Mouse (Mus musculus): Measurements from ENCODE around the gene Ccdc185.

Ccdc185 gene

DNA sequence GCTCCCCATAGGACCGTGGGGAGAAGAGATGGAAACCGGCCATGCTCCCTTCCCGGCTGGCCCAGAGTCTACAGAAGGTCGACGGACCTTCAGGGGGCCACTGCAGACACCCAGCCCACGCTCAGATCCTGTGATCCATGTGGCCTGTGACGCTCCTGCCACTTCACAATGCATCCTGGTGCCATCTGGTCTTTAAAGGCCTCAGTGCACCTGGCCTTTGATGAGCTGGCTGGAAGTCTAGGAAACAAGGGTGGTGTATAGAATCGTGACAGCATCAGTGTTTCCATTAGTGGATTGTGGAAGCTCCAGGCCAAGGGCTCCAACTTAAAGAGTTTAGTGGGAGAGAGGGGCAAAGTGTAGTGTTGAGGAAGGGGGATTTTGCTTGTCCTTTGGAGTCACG is at the start of gene Ccdc185:
Gene Ccdc185, minus strand, starts transcription at position 101 of the 400 bp plus-strand sequence.
- no peak for DNase-seq (ENCODE audit: low spot score)

DNA sequence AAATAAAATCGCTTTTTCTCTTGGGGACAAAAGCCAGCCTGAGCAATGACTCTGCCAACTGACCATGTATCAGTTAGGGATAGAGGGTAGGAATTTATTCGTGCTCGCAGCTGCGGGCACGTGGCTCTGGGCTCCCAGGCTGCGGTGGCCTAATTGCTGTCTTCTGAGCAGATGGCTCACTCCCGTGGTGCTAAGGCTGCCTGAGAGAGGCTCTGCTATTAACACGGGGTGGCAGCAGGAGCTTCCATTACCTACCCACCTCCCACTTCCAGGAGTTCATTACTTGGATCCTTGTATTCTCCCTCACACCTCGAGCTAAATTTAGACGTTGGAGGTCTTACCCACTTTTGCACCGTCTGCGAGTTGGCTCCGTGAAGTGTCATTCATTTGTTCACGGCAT is 48.1 kb upstream of the Ccdc185 start:
- no peak for DNase-seq (ENCODE audit: low spot score)

DNA sequence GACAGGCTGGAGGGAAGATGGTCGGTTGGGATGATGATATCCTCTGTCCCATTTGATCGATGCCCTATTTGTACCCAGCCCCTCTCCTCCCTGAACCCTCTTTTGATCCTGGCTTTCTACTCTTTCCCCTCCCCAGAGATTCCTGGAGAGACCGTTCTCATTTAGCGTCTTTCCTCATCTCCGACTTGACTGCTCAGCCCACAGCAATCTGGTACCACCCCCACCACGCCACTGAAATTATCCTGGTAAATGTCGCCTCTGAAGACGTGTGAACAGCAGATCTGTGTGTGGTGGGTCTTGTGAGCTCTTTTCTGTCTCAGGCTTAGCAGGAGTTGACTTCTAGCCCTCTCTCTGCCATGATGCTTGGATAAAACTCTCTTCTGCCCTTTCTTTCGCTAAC is 45.6 kb upstream of the Ccdc185 start:
- no peak for DNase-seq (ENCODE audit: low spot score)

DNA sequence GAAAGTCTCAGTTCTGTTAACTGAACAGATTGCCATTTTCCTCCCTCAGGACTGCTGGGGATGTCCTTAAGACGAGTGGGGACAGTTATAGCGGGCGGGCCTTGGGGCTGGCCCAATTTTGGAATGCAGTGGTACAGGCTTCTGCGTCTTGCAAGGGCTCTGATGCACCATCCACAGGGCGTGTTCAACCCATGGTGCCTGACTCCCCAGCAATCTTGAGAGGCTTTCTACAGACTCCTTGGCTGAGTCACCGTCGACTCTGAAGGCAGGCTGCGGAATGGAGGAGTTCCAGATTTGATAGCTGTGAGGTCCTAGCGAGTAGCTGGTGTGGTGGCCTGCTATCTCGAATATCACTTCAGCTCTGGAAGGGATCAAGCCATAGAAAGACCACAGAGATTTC is 45.2 kb upstream of the Ccdc185 start:
- DNase-seq (ENCODE audit: low spot score), result no peak

DNA sequence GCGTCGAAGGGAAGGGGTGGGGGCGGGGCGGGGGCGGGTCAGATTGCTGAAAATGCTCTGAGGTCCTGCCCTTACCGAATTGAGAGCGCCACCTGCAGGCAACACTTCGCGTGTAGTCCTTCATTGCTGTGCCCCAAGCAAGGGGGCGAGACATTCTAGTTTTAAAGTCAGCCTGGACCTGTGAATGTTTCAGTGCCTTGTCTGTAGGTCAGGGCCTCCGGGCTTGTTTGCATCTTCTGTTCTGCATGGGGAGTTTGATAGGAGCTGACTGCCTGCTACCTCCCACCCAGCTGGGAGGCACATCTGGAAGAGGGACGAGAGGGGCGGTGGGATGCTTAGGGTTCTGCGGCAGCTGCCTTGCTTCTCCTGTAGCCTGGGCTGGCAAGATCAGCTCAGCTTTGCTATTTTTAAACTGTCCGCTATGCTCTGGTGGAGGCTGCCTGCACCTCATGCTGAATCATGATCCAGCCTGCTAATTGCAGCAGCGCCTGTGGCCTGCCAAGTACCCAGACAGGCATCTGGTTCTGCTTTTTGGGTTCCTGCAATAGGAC is 43.6 kb upstream of the Ccdc185 start:
- no peak for DNase-seq (ENCODE audit: low spot score)

DNA sequence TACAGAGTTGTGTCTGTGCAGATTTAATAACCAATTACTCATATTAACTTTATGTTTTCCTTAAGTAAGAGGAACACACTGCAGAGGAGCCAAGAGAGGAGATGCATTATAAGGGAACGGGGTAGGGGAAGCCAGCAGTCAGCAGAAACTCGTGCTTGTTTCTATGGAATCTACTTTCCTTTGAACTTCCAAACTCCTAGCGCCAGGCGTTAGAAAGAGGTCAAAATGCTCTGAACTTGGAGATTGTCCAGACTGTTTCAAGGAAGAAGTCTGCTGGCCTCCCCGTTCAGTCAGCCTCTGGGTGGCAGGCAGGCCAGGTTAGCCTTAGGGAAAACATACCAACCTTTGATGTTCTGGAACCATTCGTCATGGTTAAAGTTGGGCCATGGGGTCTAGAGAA is 39.9 kb upstream of the Ccdc185 start:
- no peak for DNase-seq (ENCODE audit: low spot score)

DNA sequence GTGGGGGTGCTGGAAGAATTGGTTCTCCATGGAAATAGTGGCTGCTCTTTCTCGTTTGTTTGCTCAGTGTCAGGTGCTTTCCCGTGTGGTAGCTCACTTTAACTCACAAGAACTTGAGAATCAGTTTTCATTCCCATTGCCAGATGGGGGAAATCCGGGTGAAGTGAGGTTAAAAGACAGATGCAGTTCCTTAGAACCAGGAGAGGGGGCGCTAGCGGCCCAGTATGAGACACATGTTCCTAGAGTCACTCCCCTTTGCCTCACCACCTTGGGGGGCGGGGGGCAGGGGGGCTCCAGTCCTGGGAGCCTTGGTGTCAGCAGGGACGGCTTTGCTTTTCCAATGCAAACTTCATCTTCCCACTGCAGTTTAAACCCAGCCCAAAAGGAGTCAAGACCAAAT is 38.0 kb upstream of the Ccdc185 start:
- no peak for DNase-seq (ENCODE audit: low spot score)

DNA sequence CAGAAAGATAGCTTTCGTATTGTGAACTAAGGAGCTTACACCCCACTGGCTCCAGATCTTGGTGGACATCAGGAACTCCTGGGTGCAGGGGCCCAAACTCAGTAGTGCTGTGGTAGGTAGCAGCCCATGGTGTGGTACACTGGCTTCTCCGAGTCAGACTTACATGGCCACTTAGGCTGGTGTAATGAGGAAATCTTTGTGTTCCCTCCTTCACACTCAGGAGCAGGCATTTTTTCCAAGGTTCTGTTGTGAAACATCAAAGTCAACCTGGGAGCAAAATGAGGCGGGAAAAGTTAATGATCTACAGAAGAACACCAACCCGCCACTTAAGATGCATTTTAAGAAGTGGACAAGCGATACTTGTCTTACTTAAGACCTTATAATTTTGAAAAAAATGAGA is 36.5 kb upstream of the Ccdc185 start:
- DNase-seq (ENCODE audit: low spot score), result no peak

DNA sequence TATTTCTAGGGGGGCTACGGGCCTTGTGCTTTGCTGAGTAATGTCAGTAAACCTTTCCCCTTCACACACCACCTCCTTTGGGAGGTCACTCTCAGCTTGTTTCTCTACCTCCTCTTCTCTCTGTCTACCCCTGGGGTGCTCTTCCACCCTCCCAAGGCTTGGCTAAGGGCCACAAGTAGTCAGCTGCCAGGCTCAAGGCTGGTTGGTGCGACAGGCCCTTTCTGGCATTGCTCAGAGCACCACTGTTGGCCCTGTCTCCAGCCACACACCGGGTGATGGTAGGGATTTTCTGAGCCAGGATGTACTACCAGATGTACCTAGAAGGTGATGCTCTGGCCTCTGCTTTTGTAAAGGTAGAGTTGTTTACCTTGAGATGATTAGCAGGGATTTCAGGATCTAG is 35.8 kb upstream of the Ccdc185 start:
- no peak for DNase-seq (ENCODE audit: low spot score)

DNA sequence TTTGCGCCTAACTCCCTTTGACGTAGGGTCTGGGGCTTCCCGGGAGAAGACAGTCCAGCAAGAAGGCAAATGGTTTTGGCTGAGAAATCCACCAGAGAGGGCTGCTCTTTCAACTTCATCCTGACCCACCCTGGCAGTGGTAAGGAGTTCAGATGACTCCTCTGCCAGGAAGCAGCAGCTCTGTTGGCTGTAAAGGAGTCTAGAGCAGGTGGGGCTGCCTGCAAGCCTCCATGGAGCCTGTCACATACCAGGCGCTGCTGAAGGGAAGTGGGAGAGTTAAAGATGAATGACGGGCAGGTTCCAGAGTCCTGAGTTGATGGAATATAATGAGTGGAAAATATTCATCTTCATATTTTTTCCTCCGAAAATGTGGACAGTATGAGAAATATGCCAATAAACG is 34.8 kb upstream of the Ccdc185 start:
- DNase-seq (ENCODE audit: low spot score), result no peak

DNA sequence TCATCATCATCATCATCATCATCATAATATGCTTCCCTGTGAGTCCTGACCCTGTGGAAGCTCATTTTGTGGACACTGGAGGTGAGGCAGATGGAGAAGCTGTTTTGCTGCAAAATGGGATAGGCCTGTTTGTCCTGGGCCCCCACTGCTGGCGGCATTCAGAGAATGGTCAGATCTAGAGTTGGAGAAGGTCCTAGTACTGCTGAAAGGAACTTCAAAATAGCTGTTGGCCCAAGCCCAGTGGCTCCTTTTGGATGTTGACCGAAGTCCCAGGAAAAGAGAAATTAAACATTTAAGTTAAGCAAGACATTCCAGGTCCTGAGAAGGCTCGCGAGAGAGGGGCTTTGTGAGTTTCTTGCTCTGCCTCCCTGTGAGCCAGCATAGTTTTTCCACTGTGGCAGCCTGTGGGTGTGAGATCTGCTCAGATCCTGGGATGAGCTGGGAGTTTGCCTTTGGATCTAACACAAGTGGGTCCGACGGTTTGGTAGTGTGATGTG is 30.1 kb upstream of the Ccdc185 start:
- DNase-seq (ENCODE audit: low spot score), result no peak

DNA sequence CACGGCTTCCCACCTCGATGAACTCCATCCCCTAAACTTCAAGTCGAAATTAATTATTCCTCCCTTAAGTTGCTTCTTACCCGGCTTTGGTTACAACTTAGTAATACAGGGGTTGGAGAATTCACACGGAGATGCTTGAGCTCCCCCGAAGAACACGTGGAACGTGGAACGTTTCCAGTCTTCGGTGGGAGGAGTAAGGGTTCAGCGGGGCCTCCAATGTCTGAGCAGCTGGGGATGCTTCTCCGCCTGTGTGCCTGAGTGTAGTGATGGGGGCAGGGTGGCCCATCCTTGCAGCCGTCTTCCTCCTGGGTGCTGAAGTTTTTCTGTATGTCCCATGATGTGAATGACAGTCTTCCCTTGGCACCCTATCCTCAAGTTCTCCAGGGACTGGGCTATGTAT is 29.2 kb upstream of the Ccdc185 start:
- no peak for DNase-seq (ENCODE audit: low spot score)

DNA sequence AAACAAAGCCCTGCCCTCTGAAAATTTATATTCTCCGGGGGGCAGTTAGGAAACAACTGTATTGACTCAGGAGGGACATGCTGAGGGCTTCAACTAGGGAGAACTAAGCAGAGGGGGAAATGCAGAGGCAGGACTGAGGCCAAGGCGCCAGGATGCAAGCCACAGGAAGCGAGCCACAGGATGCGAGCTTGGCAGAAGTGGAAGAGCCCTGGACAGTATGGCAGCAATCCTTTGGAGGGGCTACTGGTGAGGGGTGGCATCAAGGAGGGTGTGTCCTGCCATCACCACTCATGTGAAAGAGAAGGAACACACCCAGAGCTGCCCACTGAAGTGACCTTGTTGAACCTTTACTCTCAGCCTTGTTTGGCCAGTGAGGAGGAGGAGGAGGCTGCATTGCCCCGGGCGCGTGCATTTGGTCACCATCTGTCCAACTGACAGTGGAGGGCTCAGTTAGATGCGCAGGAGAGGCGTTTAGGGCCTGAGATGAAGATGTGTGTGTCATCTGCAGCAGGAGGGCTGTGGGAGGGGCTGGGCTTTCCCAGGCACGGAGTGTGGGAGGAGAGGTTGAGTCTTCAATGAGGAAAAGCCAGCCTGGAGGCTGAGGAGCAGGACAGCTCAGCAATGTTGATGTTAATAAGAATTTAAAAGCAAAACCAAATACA is 27.9 kb upstream of the Ccdc185 start:
- no peak for DNase-seq (ENCODE audit: low spot score)

DNA sequence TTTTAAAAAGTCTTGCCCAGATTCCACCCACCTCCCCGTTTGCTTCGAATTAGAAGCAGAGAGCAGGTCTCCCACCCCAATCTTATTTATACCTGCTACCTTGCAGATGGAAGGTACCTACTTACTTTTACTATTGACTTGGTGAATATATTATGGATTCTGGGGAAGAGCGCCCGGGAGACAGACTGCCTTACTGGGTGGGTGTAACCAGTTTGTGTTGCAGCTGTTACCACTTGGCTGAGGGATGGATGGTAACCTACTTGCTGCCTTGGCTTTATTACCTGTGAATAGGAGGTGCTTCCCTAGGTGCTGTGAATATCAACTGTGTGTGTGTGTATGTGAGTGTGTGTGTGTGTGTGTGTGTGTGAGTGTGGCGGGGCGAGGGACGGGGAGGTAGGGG is 26.6 kb upstream of the Ccdc185 start:
- no peak for DNase-seq (ENCODE audit: low spot score)

DNA sequence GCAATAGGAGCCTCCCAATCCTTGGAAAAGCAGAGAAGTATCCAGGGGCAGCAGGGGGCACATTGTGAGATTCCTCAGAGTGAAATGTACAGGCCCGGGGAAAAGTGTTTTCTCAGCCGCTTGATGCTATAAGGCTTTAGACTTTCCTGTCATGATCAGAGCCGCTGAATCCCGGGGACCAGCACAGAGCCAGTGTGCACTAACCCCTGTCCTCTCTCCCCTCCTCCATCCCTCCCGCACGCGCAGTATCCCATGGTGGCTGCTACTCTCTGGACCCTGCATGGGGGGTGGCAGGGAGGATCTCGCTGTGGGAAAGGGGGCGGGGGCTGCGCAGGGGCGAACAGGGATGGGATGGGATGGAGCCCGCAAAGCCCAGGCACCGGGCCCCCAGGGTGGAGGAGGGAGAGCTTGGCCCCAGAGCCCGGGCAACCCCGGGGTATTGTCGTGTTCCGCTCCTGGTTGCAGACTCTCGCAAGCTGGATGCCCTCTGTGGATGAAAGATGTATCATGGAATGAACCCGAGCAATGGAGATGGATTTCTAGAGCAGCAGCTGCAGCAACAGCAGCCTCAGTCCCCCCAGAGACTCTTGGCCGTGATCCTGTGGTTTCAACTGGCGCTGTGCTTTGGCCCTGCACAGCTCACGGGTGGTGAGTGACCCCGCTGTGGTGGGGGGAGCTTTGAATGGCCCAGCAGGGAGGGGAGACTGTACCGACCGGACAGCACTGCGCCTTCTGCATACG is 15.7 kb upstream of the Ccdc185 start:
- DNase-seq (ENCODE audit: low spot score), result no peak

DNA sequence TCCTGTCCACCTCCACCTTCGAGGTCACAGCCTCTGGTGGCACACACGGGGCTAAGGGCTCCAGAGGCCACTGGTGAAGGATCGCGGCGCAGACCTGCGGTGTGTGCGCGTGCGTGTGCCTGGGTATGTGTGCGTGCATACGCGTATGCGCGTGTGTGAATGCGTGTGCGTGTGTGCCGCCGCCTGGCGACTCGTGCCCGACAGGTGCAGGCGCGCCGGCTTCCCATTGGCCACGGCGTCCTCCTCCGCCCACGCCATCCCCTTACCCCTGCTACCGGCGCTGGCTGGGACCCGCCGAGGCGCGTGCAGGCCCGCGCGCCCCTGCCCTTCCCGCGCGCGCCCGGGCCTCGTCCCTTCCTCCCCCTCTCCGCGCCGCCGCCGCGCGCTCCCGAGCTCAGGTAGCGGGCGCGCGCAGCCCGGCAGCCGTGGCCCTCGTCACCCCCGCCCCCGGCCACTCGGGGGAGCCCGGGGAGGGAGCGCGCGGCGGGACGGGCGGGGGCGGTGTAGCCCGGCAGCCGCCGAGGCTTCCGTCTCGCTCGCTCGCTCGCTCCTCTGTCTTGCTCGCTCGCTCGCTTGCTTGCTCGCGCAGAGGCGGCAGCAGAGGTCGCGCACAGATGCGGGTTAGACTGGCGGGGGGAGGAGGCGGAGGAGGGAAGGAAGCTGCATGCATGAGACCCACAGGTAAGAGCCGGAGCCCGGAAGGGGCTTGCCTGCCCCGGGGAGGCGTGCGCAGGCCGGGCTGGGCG is 14.9 kb upstream of the Ccdc185 start, which contains the start of gene Susd4:
Gene Susd4, plus strand, starts transcription at position 145 of the 746 bp plus-strand sequence.
- DNase-seq (ENCODE audit: low spot score), result no peak

DNA sequence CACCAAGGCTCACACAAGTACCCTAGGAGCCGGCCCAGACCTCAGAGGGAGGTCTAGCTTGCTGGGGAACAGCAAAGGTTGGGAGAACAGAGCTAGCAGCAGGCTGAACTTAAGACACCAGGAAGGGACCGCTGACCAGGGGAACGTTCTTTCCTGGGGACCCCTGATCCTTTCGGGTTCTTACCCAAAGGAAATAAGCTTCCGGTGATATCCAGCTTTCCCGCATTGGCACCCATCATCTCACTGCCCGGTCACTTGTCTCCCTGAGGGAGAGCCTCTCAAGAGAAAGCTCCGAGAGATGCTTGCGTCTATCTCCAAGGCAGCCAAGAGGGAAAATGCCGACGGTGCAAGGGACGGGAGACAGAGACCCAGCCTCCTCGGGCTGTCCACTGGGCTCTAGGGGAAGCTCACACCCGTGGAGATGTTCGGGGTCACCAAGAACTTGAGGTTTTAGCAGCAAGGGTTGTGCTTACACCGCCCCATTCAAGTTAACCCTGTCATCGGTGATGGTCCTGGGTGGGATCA is 14.3 kb upstream of the Ccdc185 start:
- DNase-seq (ENCODE audit: low spot score), result no peak

DNA sequence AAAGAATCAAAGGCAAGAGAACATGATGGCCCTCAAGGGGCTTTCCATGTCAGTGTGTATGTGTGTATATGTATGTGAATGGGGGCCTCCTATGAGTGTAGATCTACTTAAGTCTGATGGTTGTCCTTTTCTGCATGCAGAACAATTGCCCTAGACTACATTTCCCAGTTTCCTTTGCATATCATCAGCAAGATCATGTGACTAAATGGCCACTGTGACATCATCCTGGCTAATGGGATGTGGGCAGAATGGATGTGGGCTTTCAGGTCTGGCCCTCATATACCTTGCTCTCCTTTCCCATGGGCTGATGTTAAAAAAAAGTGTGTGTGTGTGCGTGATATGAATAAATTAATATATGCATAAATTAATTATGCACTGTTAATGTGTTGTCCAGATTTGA is 9.8 kb upstream of the Ccdc185 start:
- no peak for DNase-seq (ENCODE audit: low spot score)

DNA sequence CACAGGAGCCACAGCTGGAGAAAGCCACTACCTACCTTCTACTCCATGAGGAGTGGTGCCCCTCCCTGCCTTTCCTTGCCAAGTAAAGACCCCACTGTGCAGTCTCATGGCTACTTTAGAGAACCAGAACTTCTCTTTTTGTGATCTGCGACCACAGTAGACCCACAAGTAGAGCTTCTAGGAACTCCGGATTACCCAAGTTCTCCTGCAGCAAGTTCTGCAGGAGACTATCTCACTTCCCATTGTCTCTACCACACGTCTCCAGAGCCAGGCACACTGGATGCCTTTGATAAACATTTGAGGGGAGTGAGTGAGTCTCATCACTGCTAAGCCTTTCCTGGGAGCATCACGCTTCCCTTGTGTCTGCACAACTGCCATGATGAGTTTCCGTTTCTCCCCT is 5.9 kb upstream of the Ccdc185 start:
- DNase-seq (ENCODE audit: low spot score), result no peak

DNA sequence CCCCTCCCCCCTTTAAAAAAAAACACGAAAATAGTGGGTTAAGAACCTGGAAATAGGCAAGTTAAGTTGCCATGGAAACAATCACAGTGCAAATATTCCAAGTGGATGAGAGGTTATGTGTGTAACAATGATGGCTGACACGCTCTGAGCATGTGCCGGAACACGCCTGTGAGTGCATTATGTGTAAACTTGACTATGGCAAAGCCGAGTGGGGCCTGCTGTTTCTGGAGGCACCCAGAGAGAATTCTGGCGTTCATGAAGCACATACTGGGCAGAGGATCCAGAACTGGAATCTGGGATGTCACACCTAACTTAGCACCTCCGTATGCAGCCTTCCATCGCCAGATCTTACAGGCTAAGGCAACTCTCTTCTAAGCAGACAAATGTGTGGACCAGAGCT is 4.7 kb upstream of the Ccdc185 start:
- no peak for DNase-seq (ENCODE audit: low spot score)

DNA sequence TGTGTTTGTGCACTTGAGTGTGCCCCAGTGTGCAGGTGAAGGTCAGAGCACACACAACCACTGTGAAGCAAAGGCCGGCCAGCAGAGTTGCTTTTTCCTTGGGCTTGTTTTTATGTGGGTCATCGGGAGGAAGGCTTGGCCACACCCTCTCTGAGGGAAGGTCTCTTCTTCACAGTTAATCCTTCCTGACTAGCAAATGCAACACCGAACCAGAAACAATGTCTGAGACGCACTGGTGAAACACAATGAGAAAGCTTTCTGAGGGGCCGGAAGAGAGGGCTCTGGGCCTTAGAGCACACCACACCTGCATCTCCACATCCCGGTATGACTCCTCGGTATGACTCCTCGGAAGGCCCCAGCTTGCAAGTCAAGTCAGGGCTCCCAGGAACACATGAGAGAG is 2.3 kb upstream of the Ccdc185 start:
- no peak for DNase-seq (ENCODE audit: low spot score)

DNA sequence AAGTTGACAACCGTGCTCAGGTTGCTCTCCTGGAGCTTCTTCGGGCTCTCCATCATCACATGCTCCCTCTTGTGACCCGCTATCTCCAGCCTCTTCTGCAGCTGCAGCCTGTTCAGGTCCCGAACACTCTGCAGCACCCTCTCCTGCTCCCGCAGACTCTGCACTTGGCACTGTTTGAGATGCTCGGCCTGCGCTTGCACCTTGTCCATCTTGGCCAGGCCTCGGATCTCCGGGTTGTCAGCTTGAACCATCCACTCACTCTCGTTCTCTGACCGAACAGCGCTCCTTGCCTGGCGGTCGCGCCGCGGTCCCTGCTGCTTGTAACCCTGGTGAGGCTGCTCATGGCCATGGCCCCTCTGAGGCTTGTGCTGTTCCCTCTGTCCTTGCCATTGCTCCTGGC is 1.1 kb downstream of the Ccdc185 start:
- no peak for DNase-seq (ENCODE audit: low spot score)

Data from urinary bladder, postnatal 10 days (tissue).